Mouse (Mus musculus): ENCODE measurements around the gene Rhox7a.

- no peak for TF ChIP-seq CTCF (IDR thresholded peaks at IDR 0.05; ENCODE audit: low read depth, low read length)
- no peak for TF ChIP-seq POLR2A (IDR thresholded peaks at IDR 0.05; ENCODE audit: insufficient read depth, low read length)
Measured at GRCm38 (mm10) chrX:37815665-37816064, 15.8 kb upstream of the Rhox7a start.

Data from ES-Bruce4 (cell line).